Mouse (Mus musculus) liver, adult 2 months (tissue): ENCODE data around the gene Cps1. TPM values are rescaled to one million over a fixed set of nuclear protein-coding genes. Genes with fewer than 3 reads are reported as not detected.

Source experiments
- DNase-seq: peaks from one replicate; pipeline ENCODE4 v3.0.0-alpha.2; 2011; ENCODE audit warnings: low read depth, low spot score; ENCODE audit errors: extremely low read depth
- H3K27ac ChIP-seq: fragments of 200-500 bp; replicated peaks from 2 replicates; pipeline ENCODE4 v1.5.1; 2012; ENCODE audit warnings: low read depth, mild to moderate bottlenecking, control low read depth, inconsistent platforms, low read length; ENCODE audit not compliant: insufficient read depth
- H3K27me3 ChIP-seq: fragments of 200-500 bp; 2 replicates; pipeline ENCODE4 v1.6.1; 2012; ENCODE audit warnings: mild to moderate bottlenecking, moderate library complexity, low read length, inconsistent platforms; ENCODE audit not compliant: control insufficient read depth, insufficient read depth
- H3K36me3 ChIP-seq: fragments of 200-500 bp; 2 replicates; pipeline ENCODE4 v1.6.1; 2012; ENCODE audit warnings: low read length, inconsistent platforms; ENCODE audit not compliant: control insufficient read depth, insufficient read depth
- H3K4me1 ChIP-seq: fragments of 200-500 bp; 2 replicates; pipeline ENCODE4 v1.6.1; 2011; ENCODE audit warnings: low read length; ENCODE audit not compliant: control insufficient read depth, insufficient read depth
- H3K4me3 ChIP-seq: fragments of 200-500 bp; 2 replicates; pipeline ENCODE4 v1.5.1; 2011; ENCODE audit warnings: low read depth, mild to moderate bottlenecking, control low read depth, low read length, moderate library complexity; ENCODE audit not compliant: insufficient read depth
- H3K79me2 ChIP-seq: fragments of 200-500 bp; 2 replicates; pipeline ENCODE4 v1.6.1; 2012; ENCODE audit warnings: inconsistent platforms, mild to moderate bottlenecking, low read length, moderate library complexity; ENCODE audit not compliant: control insufficient read depth, insufficient read depth
- H3K9ac ChIP-seq: fragments of 200-500 bp; 2 replicates; pipeline ENCODE4 v1.6.1; 2012; ENCODE audit warnings: low read depth, mild to moderate bottlenecking, control low read depth, inconsistent platforms, low read length
- CTCF ChIP-seq: fragments of 200-500 bp; IDR thresholded peaks from 2 replicates; pipeline ENCODE4 v1.5.1; 2011; ENCODE audit warnings: low read depth, low read length, control low read depth
- POLR2A ChIP-seq: fragments of 200-500 bp; IDR thresholded peaks from 2 replicates; pipeline ENCODE4 v1.6.1; 2011; ENCODE audit warnings: low read length, control low read depth; ENCODE audit not compliant: insufficient read depth; ENCODE audit errors: extremely low read depth
- WGBS: fragments of 180-500 bp; shearing (Covaris S2); methylation state at CpG from one replicate; pipeline ENCODE4 v1.1.7; 2018; 5-methylcytosine and 5-hydroxymethylcytosine counted together
- polyA plus RNA-seq: library from polyadenylated mRNA; depleted of rRNA; stranded (reverse); fragments of >200 nt; gene quantifications from 2 replicates; pipeline ENCODE4 v1.2.3, GENCODE M21; 2012; rRNA removed
- total RNA-seq: library from RNA; depleted of rRNA; stranded (reverse); fragments of >200 nt; gene quantifications from 2 replicates; pipeline ENCODE4 v1.2.3, GENCODE M21; 2014; rRNA removed

The Cps1 gene
- total and polyA plus RNA-seq, 2 experiments, result 745 to 3,653 TPM

DNA sequence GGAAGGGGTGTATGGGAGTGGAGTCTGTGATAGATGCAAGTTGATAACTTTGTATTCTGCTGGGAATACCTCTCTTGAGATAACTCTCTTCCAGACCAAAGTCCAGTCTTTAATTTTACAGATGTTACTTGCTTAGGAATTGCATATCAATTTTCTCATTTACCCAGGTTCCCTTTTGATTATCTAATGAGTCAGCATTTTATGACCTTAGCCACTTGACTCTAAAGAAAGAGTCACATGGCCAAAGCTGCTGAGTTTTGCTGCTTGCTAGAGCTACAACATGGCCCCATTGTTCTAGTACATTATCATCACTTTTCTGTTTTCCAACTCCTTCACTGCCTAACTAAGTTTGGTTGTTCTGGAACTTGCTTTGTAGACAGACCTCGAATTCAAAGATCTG is 153.4 kb downstream of the Cps1 start:
- H3K9ac ChIP-seq, result no peak overlapping the region
- DNase-seq, result no peak
- no peak overlapping the region for H3K4me3 ChIP-seq
- no peaks in the 10 kb centered on the region for H3K79me2 ChIP-seq
- H3K27me3 ChIP-seq, result no peaks in the 10 kb centered on the region
- H3K27ac ChIP-seq, result no peak overlapping the region
- peaks cover 3% of the 10 kb centered on the region; the same call in 1 of the 2 replicates for H3K4me1 ChIP-seq
- H3K36me3 ChIP-seq, result no peaks in the 10 kb centered on the region
- WGBS, result 80% methylated on average over 1 of the region's 1 CpGs
- TF ChIP-seq POLR2A, result no peak
- TF ChIP-seq CTCF, result no peak

Other genes starting within 250 kb of the Cps1 start
- 0.13 and 4.5 TPM in 2 replicates for gene Myl1, start 177.6 kb upstream of the Cps1 start, total RNA-seq
- gene Myl1, start 177.6 kb upstream of the Cps1 start, polyA plus RNA-seq, result not detected in 2 replicates
- 25.5 and 31.1 TPM in 2 replicates for gene Lancl1, start 84.2 kb upstream of the Cps1 start, total RNA-seq
- gene Lancl1, start 84.2 kb upstream of the Cps1 start, polyA plus RNA-seq, result 29.5 and 39.2 TPM in 2 replicates